Mouse (Mus musculus): ENCODE data around the gene Tex45.

Tex45 gene

GRCm38 (mm10) chr8:3470562-3470961 is at the start of gene Tex45:
Gene Tex45 (plus strand): TSS chr8:3470862.
- in situ Hi-C loops (cut with MboI) = no loop called here

GRCm38 (mm10) chr8:3421507-3421906 is 49.2 kb upstream of the Tex45 start:
- in situ Hi-C loops (cut with MboI) = no loop called here

GRCm38 (mm10) chr8:3425217-3425616 is 45.4 kb upstream of the Tex45 start:
- in situ Hi-C loops (cut with MboI) = no loop called here

- in situ Hi-C loops (cut with MboI) = no loop called here
Observed at GRCm38 (mm10) chr8:3426211-3426610, 44.5 kb upstream of the Tex45 start.

DNA sequence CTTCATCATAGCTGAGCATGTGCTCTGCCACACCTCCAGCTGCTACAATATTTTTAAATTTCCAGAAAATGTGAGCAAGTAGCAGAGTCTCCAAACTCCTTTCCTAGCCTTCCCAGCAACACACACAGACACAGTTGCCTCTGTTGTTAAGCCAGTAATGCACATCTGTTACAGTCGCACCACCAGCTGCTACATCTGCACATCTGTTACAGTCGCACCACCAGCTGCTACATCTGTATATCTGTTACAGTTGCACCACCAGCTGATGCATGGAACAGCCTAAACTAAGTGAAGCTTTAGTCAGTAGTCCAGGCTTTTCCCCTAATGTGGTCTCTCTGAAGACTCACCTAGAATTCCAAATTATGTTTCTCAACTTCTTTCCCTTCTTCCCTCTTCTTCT is 42.2 kb upstream of the Tex45 start:
- in situ Hi-C loops (cut with MboI) = no loop called here

DNA sequence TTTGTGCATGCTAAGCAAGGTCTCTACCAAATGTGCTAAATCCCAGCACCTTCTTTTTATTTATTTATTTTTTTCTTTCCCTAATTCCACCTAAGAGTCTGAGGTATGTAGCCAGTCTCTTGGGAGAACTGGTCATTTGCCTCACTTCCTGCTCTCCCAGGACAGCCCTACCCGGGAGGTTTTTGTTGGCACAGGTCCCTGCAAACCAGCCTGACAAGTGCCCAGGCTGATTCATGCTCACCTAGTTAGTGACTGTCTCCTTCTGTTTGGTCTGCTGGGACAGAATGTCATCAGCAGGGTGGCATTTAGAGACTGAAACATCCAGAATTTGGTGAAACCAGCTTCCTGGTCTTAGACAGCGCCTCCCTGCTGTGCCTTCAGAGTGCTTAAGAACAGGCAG is 40.7 kb upstream of the Tex45 start:
- in situ Hi-C loops (cut with MboI) = no loop called here

DNA sequence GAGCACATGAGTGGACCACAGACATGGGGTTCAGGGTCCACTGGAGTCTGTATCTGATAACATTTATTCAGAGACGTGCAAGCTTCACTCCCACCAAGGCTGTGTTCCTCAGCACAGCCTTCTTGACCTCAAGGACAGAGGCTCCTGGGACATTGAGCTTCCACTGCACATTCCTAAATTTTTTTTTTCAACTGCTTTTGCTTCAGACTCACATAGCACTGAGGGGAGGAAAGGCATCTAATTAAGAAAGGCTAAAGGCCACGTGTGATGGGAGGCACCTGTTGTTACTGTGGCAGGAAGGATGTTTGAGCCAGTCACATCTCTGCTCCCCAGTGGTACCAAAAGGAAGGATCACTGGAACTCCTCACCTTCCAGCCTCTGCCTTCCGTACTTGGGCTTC is 39.5 kb upstream of the Tex45 start:
- in situ Hi-C loops (cut with MboI) = no loop called here

GRCm38 (mm10) chr8:3436492-3436891 is 34.2 kb upstream of the Tex45 start:
- in situ Hi-C loops (cut with MboI) = no loop called here

DNA sequence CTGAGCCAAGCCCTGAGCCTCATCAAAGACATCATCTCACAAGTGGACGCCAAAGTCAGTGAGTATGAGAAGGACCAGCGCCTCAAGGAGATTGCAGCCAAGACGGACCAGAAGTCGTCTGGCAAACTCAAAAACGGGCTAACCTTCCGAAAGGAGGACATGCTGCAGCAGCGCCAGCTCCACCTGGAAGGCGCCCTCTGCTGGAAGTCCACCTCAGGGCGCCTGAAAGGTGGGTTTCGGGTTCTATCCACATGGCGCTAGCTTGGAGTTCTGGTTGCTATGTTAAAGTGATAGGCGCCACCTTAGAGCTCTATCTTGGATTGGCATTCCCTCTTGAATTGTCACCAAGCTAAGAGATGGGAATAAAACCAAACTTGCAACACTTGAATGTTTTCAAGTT is 31.2 kb upstream of the Tex45 start:
- in situ Hi-C loops (cut with MboI) = no loop called here

DNA sequence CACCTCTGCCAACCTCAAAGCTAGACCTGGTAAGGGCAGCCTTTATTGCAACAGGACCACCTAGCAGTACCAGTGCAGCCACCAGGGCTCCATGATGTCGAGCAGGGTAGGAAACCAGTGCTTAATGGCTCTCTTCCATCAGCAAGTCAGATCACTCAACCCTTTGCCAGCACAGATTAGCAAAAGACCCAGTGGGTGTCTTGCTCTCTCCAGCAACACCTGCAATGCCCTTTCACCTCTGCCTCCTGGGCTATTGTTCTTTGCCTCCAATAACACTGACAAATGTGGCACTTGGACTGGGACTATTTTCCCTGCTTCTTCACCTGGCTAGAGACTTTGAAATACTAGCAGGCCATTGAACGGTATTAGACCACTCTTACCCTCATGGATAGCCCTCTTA is 21.4 kb upstream of the Tex45 start:
- in situ Hi-C loops (cut with MboI) = no loop called here

GRCm38 (mm10) chr8:3450670-3451069 is 20.0 kb upstream of the Tex45 start:
- in situ Hi-C loops (cut with MboI) = no loop called here

DNA sequence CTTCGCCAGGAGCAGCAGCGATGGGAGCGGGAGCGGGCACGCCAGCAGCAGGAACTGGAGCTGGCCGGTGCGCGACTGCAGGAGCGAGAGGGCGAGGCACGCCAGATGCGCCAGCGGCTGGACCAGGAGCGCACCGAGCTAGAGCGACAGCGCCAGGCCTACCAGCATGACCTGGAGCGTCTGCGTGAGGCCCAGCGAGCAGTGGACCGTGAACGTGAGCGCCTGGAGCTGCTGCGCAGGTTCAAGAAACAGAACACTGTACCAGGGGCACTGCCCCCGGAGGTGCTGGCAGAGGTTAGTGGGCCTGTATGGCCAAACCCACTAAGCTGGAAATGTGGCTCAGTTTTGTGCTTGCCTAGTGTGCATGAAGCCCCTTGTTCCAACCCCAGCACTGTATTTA is 18.7 kb upstream of the Tex45 start:
- in situ Hi-C loops (cut with MboI) = no loop called here

GRCm38 (mm10) chr8:3463248-3463647 is 7.4 kb upstream of the Tex45 start:
- in situ Hi-C loops (cut with MboI) = no loop called here

GRCm38 (mm10) chr8:3464309-3464708 is 6.4 kb upstream of the Tex45 start:
- in situ Hi-C loops (cut with MboI) = no loop called here

DNA sequence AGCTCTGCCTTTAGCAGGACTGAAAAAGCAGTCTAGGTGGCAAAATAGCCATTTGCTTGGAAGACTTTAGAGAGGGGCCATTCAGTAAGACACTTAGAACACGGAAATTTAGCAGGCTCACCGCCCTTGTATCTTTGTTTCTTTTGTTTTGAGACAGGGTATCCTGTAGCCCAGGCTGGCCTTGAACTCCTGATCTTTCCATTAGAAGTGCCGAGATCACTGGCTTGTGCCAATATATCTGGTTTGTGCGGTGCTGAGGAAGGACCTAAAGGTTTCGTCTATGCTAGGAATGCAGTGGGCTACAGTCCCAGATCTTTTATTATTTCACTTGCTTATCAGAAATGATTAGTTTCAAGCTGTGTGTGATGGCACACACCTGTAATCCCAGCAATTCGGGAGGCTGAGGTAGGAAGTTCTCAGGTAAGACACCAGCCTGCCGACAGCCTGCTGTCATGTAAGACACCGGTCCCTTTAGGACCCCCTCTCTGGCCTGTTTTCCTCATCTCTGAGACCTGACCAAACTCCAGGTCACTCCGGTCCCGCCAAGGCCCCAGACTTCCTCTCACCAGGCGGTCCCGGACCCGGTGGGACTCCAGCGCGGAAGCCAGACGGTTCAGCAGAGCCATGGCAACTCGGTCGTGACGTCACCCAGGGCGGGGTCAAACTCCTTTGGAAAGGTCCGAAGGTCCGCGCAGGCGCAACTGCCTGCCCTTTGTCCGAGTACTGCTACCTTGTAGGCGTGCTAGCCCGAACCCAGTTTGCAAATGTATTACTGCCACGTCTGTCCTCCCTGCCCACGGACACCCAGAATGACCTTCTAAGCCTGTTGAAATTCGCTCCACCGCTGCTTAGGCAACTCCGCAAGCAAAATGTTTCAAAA is 3.4 kb upstream of the Tex45 start, which contains the start of gene Pex11g:
Gene Pex11g, minus strand, starts transcription at position 675 of the 880 bp plus-strand sequence.
- in situ Hi-C loops (cut with MboI) = no loop called here

DNA sequence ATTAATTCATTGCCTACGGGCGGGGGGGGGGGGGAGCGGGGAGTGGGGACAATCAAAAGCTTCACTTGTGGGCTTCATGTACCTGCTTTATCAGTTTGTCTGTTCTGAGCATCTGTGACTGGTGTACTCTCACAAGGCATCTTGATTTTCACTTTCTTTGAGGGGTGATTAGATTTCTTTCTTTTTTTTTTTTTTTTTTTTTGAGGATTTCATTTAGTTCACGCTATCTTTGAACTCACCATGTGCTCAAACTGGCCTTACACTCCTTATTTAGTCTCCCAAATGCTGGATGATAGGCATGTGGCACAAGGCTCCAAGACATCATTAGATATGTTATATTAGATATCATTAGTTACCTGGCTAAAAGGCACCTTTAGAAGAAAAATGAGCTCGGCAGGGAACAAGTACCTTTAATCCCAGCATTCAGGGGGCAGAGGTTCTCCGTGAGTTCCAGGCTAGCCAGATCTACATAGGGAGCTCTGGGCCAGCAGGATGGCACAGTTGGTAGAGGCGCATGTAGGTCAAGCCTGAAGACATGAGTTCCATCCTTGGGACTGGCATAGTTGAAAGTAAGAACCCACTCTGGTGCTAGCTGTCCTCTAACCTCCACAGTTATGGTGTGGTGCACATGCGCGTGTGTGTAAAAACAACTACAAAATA is 2.6 kb upstream of the Tex45 start:
- in situ Hi-C loops (cut with MboI) = no loop called here

- in situ Hi-C loops (cut with MboI) = no loop called here
Observed at GRCm38 (mm10) chr8:3468838-3469237, 1.8 kb upstream of the Tex45 start.

GRCm38 (mm10) chr8:3475715-3476429 is 5.2 kb downstream of the Tex45 start:
- in situ Hi-C loops (cut with MboI) = no loop called here

DNA sequence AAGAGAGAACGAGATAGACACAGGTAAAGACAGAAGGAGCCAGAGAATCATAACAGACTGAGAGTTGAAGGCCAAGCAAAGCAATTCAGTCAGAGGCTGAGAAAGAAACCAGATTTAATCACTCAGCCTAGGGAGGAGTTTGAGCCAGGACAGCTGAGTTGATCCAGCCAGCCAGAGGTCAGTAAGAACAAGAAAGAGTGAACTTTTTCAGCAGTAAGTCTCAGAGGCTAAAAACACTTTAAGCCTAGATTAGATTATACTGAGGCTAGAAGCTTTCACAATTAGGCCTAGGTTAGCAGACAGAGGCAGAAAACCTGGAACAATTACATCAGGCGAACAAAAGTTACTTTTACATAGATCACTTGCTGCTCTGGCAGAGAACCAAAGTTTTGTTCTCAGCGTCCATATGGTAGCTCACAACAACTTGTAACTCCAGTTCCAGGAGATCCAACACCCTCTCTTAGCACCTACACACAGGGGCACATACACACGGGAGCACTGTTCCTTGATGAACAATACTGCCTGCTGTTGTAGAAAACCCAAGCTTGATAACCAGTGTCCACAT is 9.6 kb downstream of the Tex45 start:
- in situ Hi-C loops (cut with MboI) = no loop called here

- in situ Hi-C loops (cut with MboI) = no loop called here
Observed at GRCm38 (mm10) chr8:3481605-3482004, 10.9 kb downstream of the Tex45 start.

DNA sequence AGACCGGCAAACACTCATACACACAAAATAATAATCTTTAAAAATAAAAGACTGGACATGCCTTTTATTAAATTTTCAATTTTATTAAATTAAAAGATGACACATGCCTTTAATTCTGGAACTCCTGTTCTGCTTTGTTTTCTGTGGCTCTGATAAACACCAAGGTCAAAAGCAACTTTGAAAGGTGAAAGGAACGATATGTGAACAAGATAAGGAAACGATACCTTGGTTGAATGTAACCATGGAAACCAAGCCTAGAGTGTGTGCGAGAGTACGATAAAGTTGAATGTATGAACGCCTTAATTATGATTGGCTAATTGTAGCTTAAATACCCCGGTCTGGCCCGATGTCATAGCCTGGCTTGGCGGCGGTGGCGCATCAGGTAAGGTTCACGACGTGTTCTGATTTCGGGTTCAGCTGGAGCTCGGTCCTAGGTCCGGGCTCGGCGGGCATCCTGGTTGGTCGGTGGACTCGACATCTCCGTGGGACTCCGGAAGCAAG is 11.6 kb downstream of the Tex45 start:
- in situ Hi-C loops (cut with MboI) = no loop called here

DNA sequence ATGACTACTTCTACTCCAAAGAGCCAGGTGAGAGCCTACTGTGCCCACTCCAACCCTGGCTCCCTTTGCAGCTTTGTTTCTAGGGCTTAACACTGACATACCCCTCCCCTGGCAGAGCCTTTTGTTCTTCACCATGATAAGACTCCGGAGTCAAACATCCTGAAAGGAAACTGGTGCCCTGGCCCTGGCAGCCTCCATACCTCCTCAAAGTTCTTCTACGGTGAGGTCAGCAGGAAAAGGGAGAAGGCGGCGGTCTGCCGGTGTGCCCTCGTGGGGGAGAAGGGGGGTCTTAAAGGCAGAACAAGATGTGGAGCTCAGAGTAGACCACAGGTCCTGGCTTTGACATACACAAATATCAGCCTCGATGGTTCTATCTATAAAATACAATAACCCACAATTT is 12.9 kb downstream of the Tex45 start:
- in situ Hi-C loops (cut with MboI) = no loop called here

Measured in mature B cell (primary cell).